Mouse (Mus musculus) forebrain, postnatal 0 days (tissue): ENCODE measurements around the gene Morn1. TPM values are rescaled to one million over a fixed set of nuclear protein-coding genes. Genes with fewer than 3 reads are reported as not detected.
A peak's percentile ranks its signal among the peaks of the same experiment; 100 is the strongest.

Source experiments
- ATAC-seq: fragments of 200-750 bp; cut with Nextera tagmentation; 2 replicates; pipeline ENCODE4 v1.8.0; 2017; ENCODE audit warnings: mild to moderate bottlenecking, moderate library complexity
- DNase-seq: peaks from one replicate; pipeline ENCODE4 v3.0.0-alpha.2; 2015
- H3K27ac ChIP-seq: fragments of 300-500 bp; sonication (generic); 2 replicates; pipeline ENCODE4 v1.5.1; 2014; ENCODE audit warnings: low read depth, mild to moderate bottlenecking, antibody characterized with exemption, low read length, moderate library complexity, mixed read lengths
- H3K27me3 ChIP-seq: fragments of 300-500 bp; sonication (generic); 2 replicates; pipeline ENCODE4 v1.6.1; 2014; ENCODE audit warnings: mild to moderate bottlenecking, low read length, mixed read lengths; ENCODE audit not compliant: insufficient read depth
- H3K36me3 ChIP-seq: fragments of 300-500 bp; sonication (generic); 2 replicates; pipeline ENCODE4 v1.6.1; 2014; ENCODE audit warnings: mild to moderate bottlenecking, moderate library complexity; ENCODE audit not compliant: insufficient read depth
- H3K4me1 ChIP-seq: fragments of 300-500 bp; sonication (generic); 2 replicates; pipeline ENCODE4 v1.6.1; 2014; ENCODE audit warnings: antibody characterized with exemption; ENCODE audit not compliant: insufficient read depth
- H3K4me2 ChIP-seq: fragments of 300-500 bp; sonication (generic); 2 replicates; pipeline ENCODE4 v1.6.1; 2014; ENCODE audit warnings: low read depth, mild to moderate bottlenecking, moderate library complexity
- H3K4me3 ChIP-seq: fragments of 300-500 bp; sonication (generic); 2 replicates; pipeline ENCODE4 v1.5.1; 2014; ENCODE audit warnings: low read depth, low read length, mixed read lengths
- H3K9ac ChIP-seq: fragments of 300-500 bp; sonication (generic); 2 replicates; pipeline ENCODE4 v1.6.1; 2014; ENCODE audit warnings: mild to moderate bottlenecking
- H3K9me3 ChIP-seq: fragments of 300-500 bp; sonication (generic); 2 replicates; pipeline ENCODE4 v1.6.1; 2016; ENCODE audit warnings: low read length
- CTCF ChIP-seq: sonication (generic); IDR thresholded peaks from 2 replicates; pipeline ENCODE4 v1.5.1; 2016; ENCODE audit warnings: antibody characterized with exemption, control low read depth, low read depth
- WGBS: fragments of 180-500 bp; shearing (Covaris S2); extraction: QIAGEN DNeasy Blood & Tissue Kit; methylation state at CpG from one replicate; pipeline ENCODE4 v1.1.7; 2014; 5-methylcytosine and 5-hydroxymethylcytosine counted together
- polyA plus RNA-seq: library from polyadenylated mRNA; unstranded; fragments of >200 nt; fragmentation: Nextera tagmentation; extraction: Ambion mirVana; gene quantifications from 2 replicates; pipeline ENCODE4 v1.2.1, GENCODE M21; 2015
- total RNA-seq: library from RNA; depleted of rRNA; stranded (reverse); fragments of >200 nt; gene quantifications from 2 replicates; pipeline ENCODE4 v1.2.3, GENCODE M21; 2014

The Morn1 gene
- total and polyA plus RNA-seq, 2 experiments from 2014 or later = 7.4 to 9.7 TPM

GRCm38 (mm10) chr4:155079666-155080065, 6.7 kb upstream of the Morn1 start:
- H3K36me3 ChIP-seq = peaks cover 61% of the 10 kb centered on the region
- H3K27me3 ChIP-seq = no peaks in the 10 kb centered on the region
- ATAC-seq = no peak
- TF ChIP-seq CTCF = no peak
- no peak overlapping the region for H3K27ac ChIP-seq
- 89% methylated on average over 6 of the region's 6 CpGs for WGBS
- no peak overlapping the region for H3K4me2 ChIP-seq
- no peak overlapping the region for H3K9ac ChIP-seq
- DNase-seq = no peak
- 0 out of 2 replicates have a peak, but pooled peaks cover 2% of the 10 kb centered on the region for H3K4me1 ChIP-seq
- H3K4me3 ChIP-seq = no peak overlapping the region
- no peaks in the 10 kb centered on the region for H3K9me3 ChIP-seq

GRCm38 (mm10) chr4:155083553-155083952, 2.8 kb upstream of the Morn1 start:
- H3K9ac ChIP-seq = no peak overlapping the region
- H3K36me3 ChIP-seq = peaks cover 30% of the 10 kb centered on the region
- TF ChIP-seq CTCF = no peak
- H3K4me3 ChIP-seq = no peak overlapping the region
- H3K9me3 ChIP-seq = no peaks in the 10 kb centered on the region
- WGBS = 94% methylated on average over 4 of the region's 4 CpGs
- ATAC-seq = no peak
- no peak overlapping the region for H3K4me2 ChIP-seq
- DNase-seq = no peak
- H3K27ac ChIP-seq = no peak overlapping the region
- no peaks in the 10 kb centered on the region for H3K27me3 ChIP-seq
- H3K4me1 ChIP-seq = peaks cover 13% of the 10 kb centered on the region

- no peak overlapping the region for H3K27ac ChIP-seq
- TF ChIP-seq CTCF = no peak
- DNase-seq = no peak
- H3K27me3 ChIP-seq = no peaks in the 10 kb centered on the region
- peaks cover 27% of the 10 kb centered on the region for H3K36me3 ChIP-seq
- peaks cover 13% of the 10 kb centered on the region for H3K4me1 ChIP-seq
- ATAC-seq = no peak
- H3K9me3 ChIP-seq = no peaks in the 10 kb centered on the region
- 0 out of 2 replicates have a peak overlapping the region, but pooled peaks have one; percentile 80 for H3K4me2 ChIP-seq
- no peak overlapping the region for H3K4me3 ChIP-seq
- WGBS = 92% methylated on average over 7 of the region's 7 CpGs
- H3K9ac ChIP-seq = no peak overlapping the region
These were observed 2.0 kb upstream of the Morn1 start for GRCm38 (mm10) chr4:155084351-155084750.

- peak overlapping the region; percentile 74 for H3K9ac ChIP-seq
- WGBS = 9% methylated on average over 29 of the region's 35 CpGs
- ATAC-seq = no peak
These were observed 920 bp upstream of the Morn1 start for GRCm38 (mm10) chr4:155085206-155086107.

GRCm38 (mm10) chr4:155089241-155089640, 2.9 kb downstream of the Morn1 start:
- DNase-seq = no peak
- Histone ChIP-seq H3K27ac (no peak overlapping the region), H3K36me3 (peaks cover 5% of the 10 kb centered on the region; the same call in 1 of the 2 replicates), H3K27me3 (no peaks in the 10 kb centered on the region), H3K4me2 (no peak overlapping the region), H3K9me3 (no peaks in the 10 kb centered on the region), H3K9ac (no peak overlapping the region), H3K4me1 (peaks cover 13% of the 10 kb centered on the region), H3K4me3 (no peak overlapping the region)
- no peak for ATAC-seq
- 85% methylated on average over 5 of the region's 5 CpGs for WGBS
- no peak for TF ChIP-seq CTCF

More at GRCm38 (mm10) chr4:155085206-155086107, 920 bp upstream of the Morn1 start:
- no peaks in the 10 kb centered on the region for H3K9me3 ChIP-seq
- H3K4me2 ChIP-seq = peak overlapping the region; percentile 80
- H3K27me3 ChIP-seq = no peaks in the 10 kb centered on the region
- peaks cover 16% of the 10 kb centered on the region for H3K36me3 ChIP-seq
- no peak for TF ChIP-seq CTCF
- H3K4me1 ChIP-seq = peaks cover 13% of the 10 kb centered on the region
- DNase-seq = peak; percentile 22
- H3K4me3 ChIP-seq = peak overlapping the region; percentile 98
- H3K27ac ChIP-seq = peak overlapping the region; percentile 91

GRCm38 (mm10) chr4:155090147-155090546, 3.8 kb downstream of the Morn1 start:
- H3K27me3 ChIP-seq = no peaks in the 10 kb centered on the region
- no peak overlapping the region for H3K9ac ChIP-seq
- DNase-seq (no peak), ATAC-seq (no peak)
- H3K27ac ChIP-seq = no peak overlapping the region
- H3K4me2 ChIP-seq = no peak overlapping the region
- 97% methylated on average over 4 of the region's 4 CpGs for WGBS
- TF ChIP-seq CTCF = no peak
- no peak overlapping the region for H3K4me3 ChIP-seq
- H3K36me3 ChIP-seq = peaks cover 5% of the 10 kb centered on the region; the same call in 1 of the 2 replicates
- H3K9me3 ChIP-seq = no peaks in the 10 kb centered on the region
- peaks cover 7% of the 10 kb centered on the region for H3K4me1 ChIP-seq
